Mouse (Mus musculus) erythroblast, embryonic 14.5 days (primary cell): ENCODE results near the gene Cfap126. TPM values are rescaled to one million over a fixed set of nuclear protein-coding genes. Genes with fewer than 3 reads are reported as not detected.
"Not testable (repeated sequence)": the region's sequence is repeated elsewhere in the genome, so short reads cannot be mapped to it uniquely, and the experiment has no call there.

Experiments used
- H3K27me3 ChIP-seq: 2 replicates; pipeline ENCODE4 v1.6.1; 2012; ENCODE audit warnings: inconsistent platforms; ENCODE audit not compliant: control insufficient read depth
- H3K36me3 ChIP-seq: 2 replicates; pipeline ENCODE4 v1.6.1; 2012; ENCODE audit warnings: mild to moderate bottlenecking, inconsistent platforms; ENCODE audit not compliant: control insufficient read depth
- H3K4me1 ChIP-seq: 2 replicates; pipeline ENCODE4 v1.6.1; 2012; ENCODE audit warnings: inconsistent platforms; ENCODE audit not compliant: control insufficient read depth
- H3K4me3 ChIP-seq: replicated peaks from 2 replicates; pipeline ENCODE3; 2012; ENCODE audit warnings: moderate library complexity, mild to moderate bottlenecking, inconsistent platforms
- H3K9me3 ChIP-seq: 2 replicates; pipeline ENCODE4 v1.6.1; 2012; ENCODE audit warnings: low read length, inconsistent platforms, mixed read lengths; ENCODE audit not compliant: control insufficient read depth
- GATA1 ChIP-seq: IDR thresholded peaks from 2 replicates; pipeline ENCODE4 v1.6.1; 2012; ENCODE audit warnings: low read length, inconsistent platforms, mixed read lengths
- TAL1 ChIP-seq: IDR thresholded peaks from 3 replicates; pipeline ENCODE4 v1.6.1; 2012; ENCODE audit warnings: low read length, inconsistent platforms, mixed read lengths
- polyA plus RNA-seq: library from polyadenylated mRNA; stranded (reverse); fragments of >175 nt; gene quantifications from 2 replicates; pipeline ENCODE4 v1.2.3, GENCODE M21; 2012

Cfap126 gene
- polyA plus RNA-seq, 1 experiment = 0.37 TPM

- not testable (repeated sequence) for H3K27me3 ChIP-seq, H3K4me3 ChIP-seq, H3K36me3 ChIP-seq
Observed at GRCm38 (mm10) chr1:171078419-171078818, 35.3 kb upstream of the Cfap126 start.

GRCm38 (mm10) chr1:171079345-171079744 lies 34.4 kb upstream of the Cfap126 start:
- H3K9me3 ChIP-seq, H3K36me3 ChIP-seq, H3K4me3 ChIP-seq, H3K27me3 ChIP-seq, H3K4me1 ChIP-seq: not testable (repeated sequence)

More at GRCm38 (mm10) chr1:171078419-171078818, 35.3 kb upstream of the Cfap126 start:
- not testable (repeated sequence) for H3K4me1 ChIP-seq, H3K9me3 ChIP-seq

- H3K9me3 ChIP-seq = not testable (repeated sequence)
Observed at GRCm38 (mm10) chr1:171079825-171080224, 33.9 kb upstream of the Cfap126 start.

GRCm38 (mm10) chr1:171081512-171082231 lies 32.0 kb upstream of the Cfap126 start:
- not testable (repeated sequence) for H3K9me3 ChIP-seq, H3K4me1 ChIP-seq, H3K4me3 ChIP-seq, H3K36me3 ChIP-seq
- H3K27me3 ChIP-seq = peaks cover 14% of the 10 kb centered on the region

More at GRCm38 (mm10) chr1:171079825-171080224, 33.9 kb upstream of the Cfap126 start:
- not testable (repeated sequence) for H3K4me1 ChIP-seq, H3K36me3 ChIP-seq, H3K4me3 ChIP-seq, H3K27me3 ChIP-seq

- peaks cover 17% of the 10 kb centered on the region for H3K4me1 ChIP-seq
- TF ChIP-seq TAL1 (no peak), GATA1 (no peak)
- H3K36me3 ChIP-seq = no peaks in the 10 kb centered on the region
- no peaks in the 10 kb centered on the region for H3K9me3 ChIP-seq
- H3K27me3 ChIP-seq = peaks cover 18% of the 10 kb centered on the region
- peak overlapping the region; percentile 40 for H3K4me3 ChIP-seq
Observed at GRCm38 (mm10) chr1:171085718-171086117, 28.0 kb upstream of the Cfap126 start.

GRCm38 (mm10) chr1:171088237-171088869 lies 25.4 kb upstream of the Cfap126 start:
- H3K27me3 ChIP-seq = peaks cover 18% of the 10 kb centered on the region
- peak overlapping the region; percentile 26 for H3K4me3 ChIP-seq
- not testable (repeated sequence) for H3K9me3 ChIP-seq, H3K36me3 ChIP-seq
- peaks cover 17% of the 10 kb centered on the region for H3K4me1 ChIP-seq

GRCm38 (mm10) chr1:171089891-171090290 lies 23.8 kb upstream of the Cfap126 start:
- H3K4me1 ChIP-seq = peaks cover 17% of the 10 kb centered on the region

GRCm38 (mm10) chr1:171090761-171091160 lies 23.0 kb upstream of the Cfap126 start:
- H3K9me3 ChIP-seq = 0 out of 2 replicates have a peak, but pooled peaks cover 2% of the 10 kb centered on the region
- TF ChIP-seq GATA1 (no peak), TAL1 (no peak)
- H3K27me3 ChIP-seq = peaks cover 13% of the 10 kb centered on the region
- H3K4me3 ChIP-seq = no peak overlapping the region
- H3K36me3 ChIP-seq = no peaks in the 10 kb centered on the region
- peaks cover 17% of the 10 kb centered on the region for H3K4me1 ChIP-seq

More at GRCm38 (mm10) chr1:171089891-171090290, 23.8 kb upstream of the Cfap126 start:
- Histone ChIP-seq H3K27me3 (peaks cover 18% of the 10 kb centered on the region), H3K4me3 (no peak overlapping the region), H3K9me3 (no peaks in the 10 kb centered on the region), H3K36me3 (no peaks in the 10 kb centered on the region)
- TF ChIP-seq GATA1 (no peak), TAL1 (no peak)

- TF ChIP-seq GATA1 = no peak
- TF ChIP-seq TAL1 = no peak
- no peak overlapping the region for H3K4me3 ChIP-seq
- no peaks in the 10 kb centered on the region for H3K36me3 ChIP-seq
- H3K9me3 ChIP-seq = 0 out of 2 replicates have a peak, but pooled peaks cover 2% of the 10 kb centered on the region
- H3K27me3 ChIP-seq = no peaks in the 10 kb centered on the region
- peaks cover 25% of the 10 kb centered on the region for H3K4me1 ChIP-seq
Observed at GRCm38 (mm10) chr1:171094424-171094823, 19.3 kb upstream of the Cfap126 start.
